Mouse (Mus musculus): ENCODE measurements around the gene Thap12. TPM values are rescaled to one million over a fixed set of nuclear protein-coding genes. Genes with fewer than 3 reads are reported as not detected.
A peak's percentile ranks its signal among the peaks of the same experiment; 100 is the strongest.

Gene Thap12
- 10 to 100 TPM; 73.2 to 79.5 TPM for total RNA-seq (2021)
- long read RNA-seq, experiment 1, transcript Thap12-201 (5 exons, 3,723 nt): major isoform, 29 of 54 reads
- long read RNA-seq, experiment 1, transcript Thap12-202 (6 exons, 1,123 nt): minor isoform, 9 of 54 reads
- long read RNA-seq, experiment 1, partial matches to known transcripts: 1 of 54 reads
- long read RNA-seq, experiment 1, other reads (novel, unspliced or antisense): 13 of 54 reads
- long read RNA-seq, experiment 2, transcript Thap12-202 (6 exons, 1,123 nt): minor isoform, 7 of 67 reads
- long read RNA-seq, experiment 2, transcript Thap12-201 (5 exons, 3,723 nt): major isoform, 33 of 67 reads
- long read RNA-seq, experiment 2, partial matches to known transcripts: 16 of 67 reads
- long read RNA-seq, experiment 2, other reads (novel, unspliced or antisense): 7 of 67 reads

GRCm38 (mm10) chr7:98702283-98703240 lies at the start of gene Thap12:
TSS of gene Thap12 (plus strand) at chr7:98703103.
- peak; percentile 99 to 100 for DNase-seq (ENCODE audit: low spot score in 2 of 2)
- H3K4me3 ChIP-seq: peak within 1 kb of the TSS; percentile 99
- peak; percentile 69 for TF ChIP-seq CTCF (conservative IDR thresholded peaks at IDR 0.05)
- peak within 1 kb of the TSS; percentile 94 for H3K27ac ChIP-seq

- H3K27ac ChIP-seq: peak overlapping the region; percentile 96
- peak; percentile 52 for TF ChIP-seq CTCF (conservative IDR thresholded peaks at IDR 0.05)
- DNase-seq (ENCODE audit: low spot score in 2 of 2): peak; percentile 77 to 86
- peak overlapping the region; percentile 77 for H3K4me3 ChIP-seq
Measured at GRCm38 (mm10) chr7:98655681-98656530, 47.0 kb upstream of the Thap12 start.

DNA sequence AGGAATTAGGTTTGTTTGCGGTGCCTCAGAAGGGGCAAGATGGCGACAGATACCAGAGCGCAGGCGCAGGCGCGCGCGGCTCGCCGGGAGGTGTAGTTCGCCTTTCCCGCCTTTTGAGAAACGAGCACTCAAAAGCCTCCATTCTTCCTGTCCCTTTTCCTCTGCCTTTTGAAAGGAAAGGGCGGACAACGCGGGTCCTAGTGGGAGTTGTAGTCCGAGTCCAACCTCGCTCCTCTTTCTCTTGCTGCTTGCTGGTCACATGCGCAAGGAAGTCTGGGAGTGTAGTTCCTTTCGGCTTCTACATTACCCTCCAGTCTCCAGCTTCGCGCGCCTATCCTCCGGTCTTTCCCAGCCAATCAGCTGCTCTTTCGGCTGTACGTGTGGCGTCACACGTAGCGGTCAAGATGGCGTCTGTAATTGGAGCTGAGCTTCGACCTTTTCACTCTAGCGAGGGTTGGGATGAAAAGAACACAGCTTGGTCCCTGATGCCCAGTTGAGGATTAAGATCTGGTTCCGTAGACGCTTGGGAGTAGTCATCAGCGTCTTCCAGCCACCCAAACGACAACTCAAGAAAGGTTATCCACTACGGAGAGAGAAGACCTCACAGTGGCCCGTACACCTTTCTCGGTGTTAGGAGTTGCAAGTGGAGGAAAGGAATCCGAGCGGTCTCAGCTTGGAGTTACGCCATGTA lies 46.2 kb upstream of the Thap12 start, which contains the start of gene Emsy:
Emsy (minus strand) TSS at position 253 of the 691 bp plus-strand sequence.
- peak; percentile 15; the same call in 1 of the 2 replicates for TF ChIP-seq CTCF (conservative IDR thresholded peaks at IDR 0.05)
- H3K4me3 ChIP-seq: peak within 1 kb of the TSS; percentile 77
- DNase-seq (ENCODE audit: low spot score in 2 of 2): peak; percentile 92 to 99
- H3K27ac ChIP-seq: peak within 1 kb of the TSS; percentile 96

DNA sequence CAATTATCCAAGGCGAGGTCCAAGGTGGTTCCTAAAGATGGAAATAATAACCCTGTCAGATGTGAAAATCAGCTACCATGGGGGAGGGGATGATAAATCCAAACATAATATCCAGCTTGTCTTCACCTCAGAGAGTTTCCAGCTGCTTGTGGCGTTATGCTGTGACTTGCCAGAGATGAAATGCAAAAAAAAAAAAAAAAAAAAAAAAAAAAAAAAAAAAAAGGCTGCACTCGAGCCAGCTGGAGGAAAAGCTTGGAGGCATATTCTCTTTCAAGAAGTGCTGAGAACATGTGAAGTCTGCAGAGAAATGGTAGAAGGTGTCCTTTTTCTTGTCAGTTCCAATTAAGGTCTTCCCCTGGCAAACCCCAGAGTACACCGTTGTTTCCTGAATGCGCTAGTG lies 37.7 kb upstream of the Thap12 start:
- no peak for TF ChIP-seq CTCF (conservative IDR thresholded peaks at IDR 0.05)
- Histone ChIP-seq H3K27ac (peak overlapping the region; percentile 80), H3K4me3 (no peak overlapping the region)
- no peak for DNase-seq (ENCODE audit: low spot score in 2 of 2)

GRCm38 (mm10) chr7:98665726-98666125 lies 37.2 kb upstream of the Thap12 start:
- Histone ChIP-seq H3K27ac (peak overlapping the region; percentile 80; the same call in 1 of the 2 replicates), H3K4me3 (no peak overlapping the region)
- no peak for TF ChIP-seq CTCF (conservative IDR thresholded peaks at IDR 0.05)
- peak in 1 of 2 experiments; percentile 22 for DNase-seq (ENCODE audit: low spot score in 2 of 2)

DNA sequence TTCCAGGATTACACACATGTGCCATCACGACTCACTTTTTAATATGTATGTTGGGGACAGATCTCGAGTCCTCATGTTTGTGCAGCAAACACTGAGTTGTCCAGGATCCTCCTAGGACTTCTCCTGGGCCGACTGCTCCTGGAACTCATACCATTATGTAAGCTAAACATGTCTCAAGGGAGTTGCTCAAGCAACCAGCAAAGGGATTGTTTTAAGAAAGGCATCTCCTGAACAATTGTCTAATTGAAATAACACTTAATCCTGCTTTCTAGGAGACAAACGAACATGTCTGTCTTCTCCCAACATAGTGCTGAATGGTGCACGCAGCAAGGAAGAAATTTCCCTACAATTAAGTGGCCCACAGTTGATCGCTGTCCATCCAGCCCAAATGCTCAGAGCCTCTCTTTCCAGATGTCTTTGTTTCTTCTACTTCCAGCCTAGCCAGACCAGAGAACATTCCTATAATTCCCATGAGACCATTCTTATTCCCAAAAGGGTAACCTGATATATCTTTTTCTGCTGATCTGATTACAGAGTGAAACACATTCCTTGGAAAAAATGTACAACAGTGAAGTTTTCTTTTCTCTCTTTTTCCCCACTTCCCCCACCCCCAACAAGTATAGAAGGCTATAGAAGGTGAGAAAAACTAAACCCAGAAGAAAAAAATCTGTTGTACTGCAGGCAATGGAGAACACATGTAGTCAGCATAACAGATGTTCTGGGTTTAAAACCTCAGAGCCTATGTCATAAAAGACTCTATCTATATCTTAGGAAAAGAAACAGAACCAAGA lies 34.8 kb upstream of the Thap12 start:
- Histone ChIP-seq H3K4me3 (no peak overlapping the region), H3K27ac (no peak overlapping the region)
- no peak for DNase-seq (ENCODE audit: low spot score in 2 of 2)
- no peak for TF ChIP-seq CTCF (conservative IDR thresholded peaks at IDR 0.05)

DNA sequence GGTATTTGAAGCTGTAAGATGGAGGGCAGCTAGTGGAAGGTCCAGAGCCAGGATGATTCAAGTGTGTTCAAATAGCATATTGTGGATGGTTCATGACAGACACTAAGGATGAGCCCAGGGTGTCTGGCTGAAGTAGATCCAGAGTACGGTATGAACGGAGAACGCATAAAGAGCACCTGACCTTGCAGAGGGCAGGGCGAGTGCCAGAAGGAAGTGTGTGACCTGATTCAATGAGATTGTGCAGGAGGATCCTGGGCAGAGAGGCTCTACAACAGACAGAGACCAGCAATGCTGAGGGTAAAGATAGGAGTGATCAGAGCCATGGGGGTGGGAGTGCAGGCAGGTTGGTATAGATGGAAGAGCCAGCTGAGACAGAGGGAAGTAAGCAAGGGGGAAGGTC lies 32.1 kb upstream of the Thap12 start:
- TF ChIP-seq CTCF (conservative IDR thresholded peaks at IDR 0.05): no peak
- no peak overlapping the region for H3K27ac ChIP-seq
- no peak for DNase-seq (ENCODE audit: low spot score in 2 of 2)
- no peak overlapping the region for H3K4me3 ChIP-seq

DNA sequence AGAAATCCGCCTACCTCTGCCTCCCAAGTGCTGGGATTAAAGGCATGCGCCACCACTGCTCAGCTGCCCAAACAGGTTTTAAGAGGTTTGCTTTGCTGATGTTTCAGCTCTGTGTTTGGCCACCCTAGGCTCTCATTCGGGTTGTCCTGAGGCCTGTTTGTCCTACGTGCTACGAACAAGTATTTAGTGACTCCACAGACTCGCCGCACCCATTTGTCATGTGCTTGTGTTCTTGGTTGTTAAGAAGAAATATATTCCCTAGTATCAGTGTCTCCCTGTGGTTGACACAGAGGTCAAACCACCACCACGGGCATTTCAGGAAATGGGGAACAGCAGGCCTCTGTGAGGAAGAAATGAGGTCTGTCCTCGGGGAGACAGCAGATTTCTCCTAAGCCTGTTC lies 31.5 kb upstream of the Thap12 start:
- DNase-seq (ENCODE audit: low spot score in 2 of 2): no peak
- Histone ChIP-seq H3K27ac (no peak overlapping the region), H3K4me3 (no peak overlapping the region)
- no peak for TF ChIP-seq CTCF (conservative IDR thresholded peaks at IDR 0.05)

DNA sequence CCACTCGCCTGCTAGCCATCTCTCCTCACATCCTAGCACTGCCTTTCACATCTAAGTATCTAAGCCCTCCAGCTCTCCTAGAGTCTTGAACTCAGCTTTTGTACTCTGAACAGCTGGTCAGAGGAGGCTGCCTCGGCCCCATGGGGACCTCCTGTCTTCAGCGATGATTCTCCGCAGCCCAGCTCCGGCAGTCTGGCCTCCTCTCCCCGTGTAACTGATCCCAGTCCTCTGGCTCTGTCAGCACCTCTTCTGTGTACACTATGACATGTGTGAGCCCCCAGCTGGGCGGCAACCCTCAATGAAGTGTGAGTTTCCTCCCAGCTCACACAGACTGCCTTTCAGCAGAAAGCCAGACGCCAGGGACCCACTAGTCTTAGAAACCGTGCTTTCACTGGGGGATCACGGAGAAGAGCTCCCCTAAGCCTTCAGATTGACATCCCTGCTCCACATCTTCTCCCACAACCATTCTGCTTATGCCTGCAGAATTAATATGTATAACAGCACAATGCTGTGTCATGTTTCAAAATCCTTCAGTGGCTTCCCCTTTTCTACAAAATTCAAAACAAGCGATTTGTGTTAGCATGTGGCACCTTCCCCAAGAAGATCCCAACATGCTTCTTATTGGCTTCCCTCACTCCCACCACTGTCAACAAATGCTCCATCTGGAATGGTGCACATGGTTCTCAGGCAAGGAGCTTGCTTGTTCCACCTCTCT lies 30.5 kb upstream of the Thap12 start:
- peak overlapping the region; percentile 59; the same call in 1 of the 2 replicates for H3K27ac ChIP-seq
- DNase-seq (ENCODE audit: low spot score in 2 of 2): peak; percentile 22 to 45
- no peak overlapping the region for H3K4me3 ChIP-seq
- no peak for TF ChIP-seq CTCF (conservative IDR thresholded peaks at IDR 0.05)

DNA sequence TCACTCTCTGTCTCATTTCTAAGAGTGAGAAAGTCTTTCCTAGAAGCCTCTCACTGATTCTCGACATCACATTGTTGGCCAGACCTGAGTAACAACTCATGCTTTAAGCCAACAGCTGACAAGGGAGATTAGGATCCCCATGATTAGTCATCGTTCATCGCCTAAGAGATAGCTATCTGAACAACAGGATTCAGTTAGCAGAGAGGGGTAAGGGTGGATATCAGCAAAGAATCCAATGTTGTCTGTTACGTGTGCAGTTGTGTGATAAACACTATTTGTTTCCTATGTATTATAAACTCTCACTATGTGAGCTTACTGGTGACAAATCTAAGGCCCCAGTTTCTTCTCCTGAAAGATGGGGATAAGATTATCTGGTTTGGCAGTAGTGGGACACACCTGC lies 28.6 kb upstream of the Thap12 start:
- no peak for DNase-seq (ENCODE audit: low spot score in 2 of 2)
- no peak for TF ChIP-seq CTCF (conservative IDR thresholded peaks at IDR 0.05)
- Histone ChIP-seq H3K27ac (no peak overlapping the region), H3K4me3 (no peak overlapping the region)
